Mouse (Mus musculus) forebrain, embryonic 14.5 days (tissue): Measurements from ENCODE around the gene Asb9. TPM values are rescaled to one million over a fixed set of nuclear protein-coding genes. Genes with fewer than 3 reads are reported as not detected.

Experiments
- ATAC-seq: fragments of 200-750 bp; cut with Nextera tagmentation; 2 replicates; pipeline ENCODE4 v1.8.0; 2017; ENCODE audit warnings: mild to moderate bottlenecking, moderate library complexity
- DNase-seq: peaks from one replicate; pipeline ENCODE4 v3.0.0-alpha.2; 2015; ENCODE audit warnings: low spot score
- H3K27ac ChIP-seq: fragments of 300-500 bp; sonication (generic); 2 replicates; pipeline ENCODE4 v1.5.1; 2014; ENCODE audit warnings: low read depth, mild to moderate bottlenecking, control low read depth, low read length, moderate library complexity
- H3K27me3 ChIP-seq: fragments of 300-500 bp; sonication (generic); replicated peaks from 2 replicates; pipeline ENCODE4 v1.6.1; 2014; ENCODE audit warnings: low read length, control low read depth, mixed read lengths; ENCODE audit not compliant: control insufficient read depth, insufficient read depth
- H3K36me3 ChIP-seq: fragments of 300-500 bp; sonication (generic); 2 replicates; pipeline ENCODE4 v1.6.1; 2014; ENCODE audit warnings: low read length, control low read depth; ENCODE audit not compliant: control insufficient read depth, insufficient read depth
- H3K4me1 ChIP-seq: fragments of 300-500 bp; sonication (generic); 2 replicates; pipeline ENCODE4 v1.6.1; 2014; ENCODE audit warnings: antibody characterized with exemption, low read length, control low read depth; ENCODE audit not compliant: control insufficient read depth, insufficient read depth
- H3K4me2 ChIP-seq: fragments of 300-500 bp; sonication (generic); 2 replicates; pipeline ENCODE4 v1.6.1; 2014; ENCODE audit warnings: mild to moderate bottlenecking, control low read depth, low read length
- H3K4me3 ChIP-seq: fragments of 300-500 bp; sonication (generic); 2 replicates; pipeline ENCODE4 v1.5.1; 2014; ENCODE audit warnings: low read depth, low read length, control low read depth
- H3K9ac ChIP-seq: fragments of 300-500 bp; sonication (generic); 2 replicates; pipeline ENCODE4 v1.6.1; 2014; ENCODE audit warnings: mild to moderate bottlenecking, low read length, control low read depth, moderate library complexity
- H3K9me3 ChIP-seq: fragments of 300-500 bp; sonication (generic); replicated peaks from 2 replicates; pipeline ENCODE4 v1.6.1; 2016; ENCODE audit warnings: low read length, control low read depth, mixed read lengths; ENCODE audit not compliant: control insufficient read depth
- WGBS: fragments of 180-500 bp; shearing (Covaris S2); extraction: QIAGEN DNeasy Blood & Tissue Kit; methylation state at CpG from one replicate; pipeline ENCODE4 v1.1.7; 2014; 5-methylcytosine and 5-hydroxymethylcytosine counted together
- polyA plus RNA-seq: library from polyadenylated mRNA; unstranded; fragments of >200 nt; fragmentation: Nextera tagmentation; extraction: Ambion mirVana; gene quantifications from 2 replicates; pipeline ENCODE4 v1.2.1, GENCODE M21; 2014

Gene Asb9
- polyA plus RNA-seq = not detected in 2 replicates

- Histone ChIP-seq H3K27ac (no peak within 1 kb of the TSS), H3K9me3 (no peaks in the 10 kb centered on the region), H3K4me1 (no peaks in the 10 kb centered on the region), H3K4me3 (no peak within 1 kb of the TSS), H3K9ac (no peak within 1 kb of the TSS), H3K4me2 (no peak within 1 kb of the TSS), H3K36me3 (no peaks in the 10 kb centered on the region), H3K27me3 (no peaks in the 10 kb centered on the region)
- 74% methylated on average over 10 of the region's 10 CpGs for WGBS
- ATAC-seq (no peak), DNase-seq (no peak)
These were observed at the start of gene Asb9 for GRCm38 (mm10) chrX:164505709-164506498. Asb9 (plus strand) TSS chrX:164506327.

- H3K9me3 ChIP-seq = no peaks in the 10 kb centered on the region
- no peaks in the 10 kb centered on the region for H3K4me1 ChIP-seq
- WGBS = 79% methylated on average over 6 of the region's 6 CpGs
- ATAC-seq (no peak), DNase-seq (no peak)
- no peaks in the 10 kb centered on the region for H3K36me3 ChIP-seq
- H3K9ac ChIP-seq = no peak overlapping the region
- no peak overlapping the region for H3K4me2 ChIP-seq
- H3K27me3 ChIP-seq = no peaks in the 10 kb centered on the region
- no peak overlapping the region for H3K4me3 ChIP-seq
- H3K27ac ChIP-seq = no peak overlapping the region
These were observed 46.8 kb upstream of the Asb9 start for GRCm38 (mm10) chrX:164459205-164459878.

DNA sequence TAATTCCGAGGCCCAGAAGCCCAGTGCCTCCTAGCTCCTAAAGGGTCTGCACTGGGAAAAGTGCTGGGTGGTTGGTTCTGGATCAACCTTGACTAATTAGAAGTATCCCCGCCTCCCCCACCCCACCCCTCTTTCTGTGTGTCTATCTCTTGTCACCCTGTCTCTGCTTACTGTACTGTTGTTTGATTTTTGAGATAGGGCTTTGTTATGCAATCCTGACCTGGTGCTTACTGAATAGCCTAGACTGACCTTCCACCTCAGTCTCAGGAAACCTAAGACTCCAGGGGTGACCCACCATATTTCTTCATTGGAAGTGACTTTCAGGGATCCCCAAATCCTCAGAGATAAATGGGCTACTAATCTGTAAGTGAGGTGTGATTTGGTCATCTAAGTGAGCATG lies 3.9 kb upstream of the Asb9 start:
- ATAC-seq = no peak
- H3K36me3 ChIP-seq = no peaks in the 10 kb centered on the region
- no peak for DNase-seq
- WGBS = 85% methylated on average over 2 of the region's 2 CpGs
- H3K9me3 ChIP-seq = no peaks in the 10 kb centered on the region
- no peak overlapping the region for H3K9ac ChIP-seq
- H3K4me2 ChIP-seq = no peak overlapping the region
- no peaks in the 10 kb centered on the region for H3K27me3 ChIP-seq
- no peak overlapping the region for H3K4me3 ChIP-seq
- H3K4me1 ChIP-seq = no peaks in the 10 kb centered on the region
- H3K27ac ChIP-seq = no peak overlapping the region

GRCm38 (mm10) chrX:164507068-164507467 lies 941 bp downstream of the Asb9 start:
- 76% methylated on average over 4 of the region's 4 CpGs for WGBS
- Histone ChIP-seq H3K27me3 (no peaks in the 10 kb centered on the region), H3K9ac (no peak overlapping the region), H3K36me3 (no peaks in the 10 kb centered on the region), H3K4me2 (no peak overlapping the region), H3K4me1 (no peaks in the 10 kb centered on the region), H3K27ac (no peak overlapping the region), H3K4me3 (no peak overlapping the region), H3K9me3 (no peaks in the 10 kb centered on the region)
- ATAC-seq = no peak
- no peak for DNase-seq

DNA sequence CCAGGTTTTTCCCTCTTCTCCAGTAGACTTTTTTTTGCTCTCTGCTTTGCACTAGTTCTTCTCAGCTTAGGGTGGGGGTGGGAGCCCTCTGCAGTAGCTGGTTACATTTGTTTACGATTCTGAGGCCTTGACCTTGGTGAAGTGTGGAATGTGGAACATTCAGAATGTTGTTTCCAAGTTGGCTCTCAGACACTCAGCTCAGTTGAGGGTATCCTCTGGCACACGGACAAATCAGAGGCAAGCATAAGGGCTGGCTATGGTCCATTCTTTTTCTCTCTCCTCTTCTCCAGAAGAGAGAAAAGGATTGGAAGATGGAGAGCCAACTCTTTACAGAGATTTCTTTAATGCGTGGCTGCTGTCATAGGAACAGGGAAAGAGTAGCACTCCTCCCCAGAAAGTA lies 2.6 kb downstream of the Asb9 start:
- Histone ChIP-seq H3K27ac (no peak overlapping the region), H3K4me2 (no peak overlapping the region), H3K4me3 (no peak overlapping the region), H3K9ac (no peak overlapping the region), H3K36me3 (no peaks in the 10 kb centered on the region), H3K27me3 (no peaks in the 10 kb centered on the region), H3K4me1 (no peaks in the 10 kb centered on the region), H3K9me3 (no peaks in the 10 kb centered on the region)
- DNase-seq (peak; percentile 8), ATAC-seq (no peak)
- WGBS = 73% methylated on average over 3 of the region's 3 CpGs

DNA sequence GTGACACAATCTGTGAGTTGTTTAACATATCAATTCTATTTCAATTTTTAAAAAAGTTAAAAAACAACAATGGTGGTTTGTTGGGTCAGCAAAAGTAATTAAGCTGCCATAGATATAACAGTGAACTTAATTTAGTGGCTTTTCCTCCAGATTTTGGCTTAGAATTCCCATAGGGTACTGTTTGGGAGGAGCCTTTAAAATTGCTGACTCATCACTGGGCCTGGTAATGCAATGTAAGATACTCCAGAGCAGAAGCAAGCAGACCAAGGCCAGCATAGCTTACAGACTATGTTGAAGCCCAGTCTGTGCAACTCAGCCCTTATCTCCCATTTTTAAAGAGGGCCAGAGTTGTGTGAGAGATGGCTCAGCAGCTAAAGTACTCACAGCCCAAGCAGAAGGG lies 16.0 kb downstream of the Asb9 start:
- H3K9ac ChIP-seq = no peak overlapping the region
- no peak overlapping the region for H3K27ac ChIP-seq
- DNase-seq (no peak), ATAC-seq (no peak)
- H3K4me1 ChIP-seq = no peaks in the 10 kb centered on the region
- no peaks in the 10 kb centered on the region for H3K9me3 ChIP-seq
- H3K27me3 ChIP-seq = no peaks in the 10 kb centered on the region
- no peak overlapping the region for H3K4me2 ChIP-seq
- H3K4me3 ChIP-seq = no peak overlapping the region
- H3K36me3 ChIP-seq = no peaks in the 10 kb centered on the region

DNA sequence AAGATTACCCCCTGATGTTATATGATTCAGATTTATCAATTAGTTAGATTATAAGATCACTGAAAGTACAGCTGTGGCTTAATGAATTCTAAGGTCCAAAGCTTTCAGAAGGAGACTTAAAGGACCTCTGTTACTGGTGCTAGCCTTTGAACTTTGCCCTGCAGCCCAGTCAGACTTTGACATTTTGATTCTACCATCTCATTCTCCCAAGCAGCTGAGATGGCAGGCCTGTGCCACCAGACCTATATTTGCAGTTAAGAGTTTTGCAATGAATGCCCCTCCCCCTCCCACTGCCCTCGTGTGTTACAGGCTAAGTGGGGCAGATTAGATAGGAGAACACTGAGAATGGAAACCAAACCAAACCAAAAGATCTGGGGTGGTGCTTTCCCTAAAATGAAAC lies 20.4 kb downstream of the Asb9 start:
- no peak for DNase-seq
- H3K9me3 ChIP-seq = no peaks in the 10 kb centered on the region
- H3K4me3 ChIP-seq = no peak overlapping the region
- H3K27ac ChIP-seq = no peak overlapping the region
- no peak overlapping the region for H3K9ac ChIP-seq
- H3K36me3 ChIP-seq = no peaks in the 10 kb centered on the region
- WGBS = 55% methylated on average over 1 of the region's 1 CpGs
- no peaks in the 10 kb centered on the region for H3K4me1 ChIP-seq
- H3K4me2 ChIP-seq = no peak overlapping the region
- no peaks in the 10 kb centered on the region for H3K27me3 ChIP-seq
- ATAC-seq = no peak

DNA sequence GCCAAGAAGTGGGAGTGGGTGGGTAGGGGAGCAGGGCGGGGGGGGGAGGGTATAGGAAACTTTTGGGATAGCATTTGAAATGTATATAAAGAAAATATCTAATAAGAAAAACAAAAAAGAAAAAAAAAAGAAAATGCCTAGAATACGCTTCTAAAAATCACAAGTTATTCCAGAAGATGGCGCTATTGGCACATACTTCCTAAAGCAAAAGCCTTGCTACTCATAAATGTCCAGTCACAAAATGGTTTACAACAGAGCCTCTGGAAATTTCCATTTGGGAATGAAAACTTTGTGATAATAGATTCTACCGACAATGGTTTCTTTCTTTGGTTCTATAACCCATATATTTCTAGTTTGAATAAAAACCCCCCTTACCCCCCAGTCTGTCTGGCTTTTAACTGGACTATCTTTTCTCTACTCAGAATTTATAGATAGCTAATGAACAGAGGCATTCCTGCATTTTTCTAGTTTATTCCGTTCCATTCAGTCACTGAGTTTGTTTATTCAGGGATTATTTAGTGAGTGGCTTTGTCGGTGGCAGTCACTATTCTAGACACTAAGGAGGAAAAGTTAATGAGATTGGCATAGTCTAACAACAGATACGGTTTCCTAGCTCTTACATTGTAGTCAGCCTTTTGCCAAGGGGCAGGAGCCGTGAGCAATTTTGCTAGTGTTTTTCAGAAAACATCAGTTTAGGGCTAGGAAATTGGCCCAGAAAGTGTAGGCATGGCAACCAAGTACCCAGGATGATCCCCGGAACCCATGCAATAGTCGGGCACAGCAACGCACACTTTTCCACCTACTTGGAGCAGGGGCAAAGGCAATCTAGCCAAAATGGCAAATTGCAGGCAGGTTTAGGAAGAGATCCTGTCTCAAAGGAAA lies 35.5 kb downstream of the Asb9 start:
- ATAC-seq = peak; percentile 42; the same call in 1 of the 2 replicates
- H3K9ac ChIP-seq = no peak overlapping the region

More for the DNA sequence above, 35.5 kb downstream of the Asb9 start:
- no peak overlapping the region for H3K27ac ChIP-seq
- H3K27me3 ChIP-seq = no peaks in the 10 kb centered on the region
- peak; percentile 85 for DNase-seq
- WGBS = 35% methylated on average over 11 of the region's 11 CpGs
- no peak overlapping the region for H3K4me2 ChIP-seq
- no peaks in the 10 kb centered on the region for H3K4me1 ChIP-seq
- H3K36me3 ChIP-seq = no peaks in the 10 kb centered on the region
- H3K4me3 ChIP-seq = no peak overlapping the region
- no peaks in the 10 kb centered on the region for H3K9me3 ChIP-seq
